Mouse (Mus musculus): ENCODE data around the gene Acrv1. TPM values are rescaled to one million over a fixed set of nuclear protein-coding genes. Genes with fewer than 3 reads are reported as not detected.

Gene Acrv1
- polyA plus RNA-seq, 1 experiment from 2014 or later: not detected

Other genes with a start within 250 kb of the Acrv1 start
- not detected in 2 replicates for gene Gm9513, start 217.6 kb upstream of the Acrv1 start, polyA plus RNA-seq (2016; fragmentation: Nextera tagmentation; extraction: Ambion mirVana)
- gene Gm5615, start 151.3 kb upstream of the Acrv1 start, polyA plus RNA-seq (2016; fragmentation: Nextera tagmentation; extraction: Ambion mirVana): not detected in 2 replicates
- not detected in 2 replicates for gene Gm17689, start 110.6 kb upstream of the Acrv1 start, polyA plus RNA-seq (2016; fragmentation: Nextera tagmentation; extraction: Ambion mirVana)
- not detected in 2 replicates for gene A630095E13Rik, start 49.8 kb upstream of the Acrv1 start, polyA plus RNA-seq (2016; fragmentation: Nextera tagmentation; extraction: Ambion mirVana)
- gene Chek1, start 33.8 kb downstream of the Acrv1 start, polyA plus RNA-seq (2016; fragmentation: Nextera tagmentation; extraction: Ambion mirVana): 24.7 and 33.8 TPM in 2 replicates
- 167 and 174 TPM in 2 replicates for gene Stt3a, start 74.5 kb downstream of the Acrv1 start, polyA plus RNA-seq (2016; fragmentation: Nextera tagmentation; extraction: Ambion mirVana)
- gene Ei24, start 104.2 kb downstream of the Acrv1 start, polyA plus RNA-seq (2016; fragmentation: Nextera tagmentation; extraction: Ambion mirVana): 119 TPM in 2 replicates
- 386 and 387 TPM in 2 replicates for gene Fez1, start 128.6 kb downstream of the Acrv1 start, polyA plus RNA-seq (2016; fragmentation: Nextera tagmentation; extraction: Ambion mirVana)

Data from hindbrain, embryonic 12.5 days (tissue).